Mouse (Mus musculus) small intestine, adult 2 months (tissue): ENCODE data around the gene Asb3.
"Not testable (repeated sequence)": the region's sequence is repeated elsewhere in the genome, so short reads cannot be mapped to it uniquely, and the experiment has no call there.

ENCODE experiments used
- CTCF ChIP-seq: fragments of 200-500 bp; IDR thresholded peaks from 2 replicates; pipeline ENCODE4 v1.5.1; 2012; ENCODE audit warnings: low read depth, mild to moderate bottlenecking, control low read depth, inconsistent platforms, low read length, moderate library complexity, mixed read lengths; ENCODE audit not compliant: insufficient replicate concordance, insufficient read length; ENCODE audit errors: extremely low read depth
- POLR2A ChIP-seq: fragments of 200-500 bp; IDR thresholded peaks from 2 replicates; pipeline ENCODE4 v1.6.1; 2012; ENCODE audit warnings: low read depth, mild to moderate bottlenecking, control low read depth, inconsistent platforms, low read length, moderate library complexity

DNA sequence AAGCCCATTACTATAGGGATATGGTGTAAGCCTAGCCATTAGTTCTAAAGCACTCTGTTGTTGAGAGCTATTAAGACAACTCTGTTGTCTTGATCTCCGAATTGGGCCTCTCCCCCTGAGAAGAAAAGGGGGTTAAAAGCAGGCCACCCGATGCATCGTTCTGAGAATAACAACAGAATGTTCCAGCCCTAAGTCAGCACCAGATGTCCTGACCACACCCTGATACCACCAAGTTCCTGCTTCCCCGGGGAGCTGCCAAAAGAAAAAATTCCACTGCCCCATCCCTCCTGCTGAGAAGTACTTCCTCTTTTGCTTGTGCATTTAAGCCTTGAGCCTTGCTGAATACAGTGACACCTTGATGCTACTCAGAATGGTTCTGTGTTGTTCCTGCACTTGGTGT lies 248.5 kb downstream of the Asb3 start:
- TF ChIP-seq POLR2A, CTCF: not testable (repeated sequence)
